Mouse (Mus musculus): Measurements from ENCODE around the gene Timm8b. TPM values are rescaled to one million over a fixed set of nuclear protein-coding genes. Genes with fewer than 3 reads are reported as not detected.

Timm8b gene
- polyA plus RNA-seq (2015; fragmentation: Nextera tagmentation; extraction: Ambion mirVana), result 162 and 189 TPM in 2 replicates

GRCm38 (mm10) chr9:50603189-50603997, at the start of gene Timm8b, which contains the start of gene Sdhd:
Timm8b (plus strand) TSS chr9:50603910.
Sdhd (minus strand) TSS chr9:50603812.
- WGBS, result under 1% methylated on average over 48 of the region's 48 CpGs
- H3K9ac ChIP-seq, result peak within 1 kb of the TSS; percentile 87
- peak within 1 kb of the TSS; percentile 87 for H3K27ac ChIP-seq
- H3K27me3 ChIP-seq, result no peaks in the 10 kb centered on the region
- peaks cover 19% of the 10 kb centered on the region for H3K4me1 ChIP-seq
- no peaks in the 10 kb centered on the region for H3K9me3 ChIP-seq
- H3K4me3 ChIP-seq, result peak within 1 kb of the TSS; percentile 85
- peaks cover 43% of the 10 kb centered on the region for H3K36me3 ChIP-seq
- peak within 1 kb of the TSS; percentile 67 for H3K4me2 ChIP-seq
- peak; percentile 94 for ATAC-seq (ENCODE audit: insufficient number of reproducible peaks, low FRiP score, low TSS enrichment, low read depth)

DNA sequence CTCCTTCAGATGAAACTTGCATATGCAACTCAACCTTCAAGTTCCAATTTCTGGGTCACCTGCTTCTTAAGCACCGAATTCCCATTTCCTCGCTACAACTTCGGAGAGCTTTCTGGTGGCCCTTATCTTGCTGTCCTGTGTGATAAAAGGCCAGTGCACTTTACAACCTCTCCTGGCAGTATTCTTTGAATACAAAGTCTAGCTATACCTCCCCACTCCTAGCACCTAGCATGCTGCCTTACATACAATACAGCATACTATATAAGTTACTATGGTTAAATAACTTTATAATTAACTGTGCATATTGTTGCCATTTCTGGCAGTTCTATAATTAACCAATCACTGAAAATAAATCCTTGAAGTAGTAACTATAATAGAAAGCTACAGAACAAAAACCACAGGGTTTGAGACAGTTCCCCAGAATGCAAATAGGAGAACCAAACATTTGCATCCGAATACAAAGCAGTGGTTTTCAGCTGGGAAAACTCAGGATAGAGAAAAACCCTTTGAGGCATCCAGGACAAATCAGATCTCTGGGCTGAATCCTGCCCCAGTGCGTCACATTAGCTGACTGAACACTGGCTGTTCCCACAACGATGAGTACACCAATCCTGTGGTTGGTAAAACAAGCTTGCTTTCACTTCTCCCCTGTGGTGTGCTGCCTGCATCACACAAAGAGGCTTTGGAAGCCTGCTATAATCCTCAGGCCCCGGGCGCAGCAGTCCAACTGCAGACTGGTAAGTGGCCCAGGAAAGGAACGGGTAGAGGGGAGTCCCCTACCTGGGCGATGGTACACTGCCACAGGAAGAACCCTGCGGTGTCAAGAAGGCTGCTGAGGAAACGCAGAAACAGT, 49.2 kb upstream of the Timm8b start, which contains the start of gene Il18:
Gene Il18, plus strand, starts transcription at position 587 of the 853 bp plus-strand sequence.
- ATAC-seq (ENCODE audit: insufficient number of reproducible peaks, low FRiP score, low TSS enrichment, low read depth), result no peak
- peak within 1 kb of the TSS; percentile 25; the same call in 1 of the 2 replicates for H3K4me2 ChIP-seq
- no peaks in the 10 kb centered on the region for H3K9me3 ChIP-seq
- H3K4me3 ChIP-seq, result no peak within 1 kb of the TSS
- no peaks in the 10 kb centered on the region for H3K36me3 ChIP-seq
- H3K27me3 ChIP-seq, result no peaks in the 10 kb centered on the region
- 0 out of 2 replicates have a peak, but pooled peaks cover 2% of the 10 kb centered on the region for H3K4me1 ChIP-seq
- H3K27ac ChIP-seq, result no peak within 1 kb of the TSS
- no peak within 1 kb of the TSS for H3K9ac ChIP-seq
- 33% methylated on average over 12 of the region's 12 CpGs for WGBS

- peak within 1 kb of the TSS; percentile 25; the same call in 1 of the 2 replicates for H3K4me2 ChIP-seq
- ATAC-seq (ENCODE audit: insufficient number of reproducible peaks, low FRiP score, low TSS enrichment, low read depth), result no peak
- no peak within 1 kb of the TSS for H3K9ac ChIP-seq
- H3K9me3 ChIP-seq, result no peaks in the 10 kb centered on the region
- WGBS, result 38% methylated on average over 2 of the region's 2 CpGs
- H3K4me3 ChIP-seq, result no peak within 1 kb of the TSS
- H3K36me3 ChIP-seq, result no peaks in the 10 kb centered on the region
- 0 out of 2 replicates have a peak, but pooled peaks cover 2% of the 10 kb centered on the region for H3K4me1 ChIP-seq
- no peaks in the 10 kb centered on the region for H3K27me3 ChIP-seq
- no peak within 1 kb of the TSS for H3K27ac ChIP-seq
Measured at GRCm38 (mm10) chr9:50555094-50555446, 48.6 kb upstream of the Timm8b start, which contains the start of gene Bco2. Bco2 (minus strand) TSS chr9:50555181.

DNA sequence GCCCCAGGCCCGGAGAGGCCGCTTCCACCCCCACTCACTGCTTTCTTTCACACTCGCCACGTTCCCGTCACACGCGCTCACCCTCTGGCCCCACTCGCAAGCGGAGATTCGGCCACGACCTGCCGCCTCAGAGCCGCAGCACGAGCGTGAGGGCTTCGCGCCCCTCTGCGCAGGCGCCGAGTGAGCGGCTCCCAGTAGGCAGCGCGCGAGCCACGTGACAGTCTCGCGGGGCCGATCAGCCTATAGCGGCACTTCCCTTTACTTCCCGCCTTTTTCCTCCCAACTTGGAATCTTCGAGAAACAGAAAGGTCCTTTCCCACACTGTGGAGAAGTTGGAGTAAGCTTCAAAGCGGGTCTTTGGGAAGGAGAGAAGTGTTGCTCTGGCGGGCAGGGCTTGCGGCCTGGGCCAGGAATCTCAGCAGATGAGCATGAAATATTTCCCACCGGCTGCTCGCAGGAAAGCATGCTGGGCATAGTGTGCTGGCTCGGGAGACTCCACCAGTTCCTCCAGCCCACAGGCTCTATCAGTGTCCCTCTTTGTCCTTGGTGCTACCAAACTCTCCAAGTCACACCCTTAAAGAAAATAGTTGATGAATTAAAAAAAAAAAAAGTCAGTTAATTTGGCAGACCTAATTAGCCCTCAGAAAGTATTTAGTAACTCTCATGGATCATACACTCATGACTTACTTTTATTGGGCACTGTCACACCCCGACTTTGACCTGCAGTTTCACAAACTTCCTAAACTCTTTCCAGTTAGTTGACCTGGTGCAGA, 42.4 kb upstream of the Timm8b start, which contains the start of gene Tex12:
Gene Tex12, minus strand, starts transcription at position 181 of the 773 bp plus-strand sequence.
- Histone ChIP-seq H3K27ac (no peak within 1 kb of the TSS), H3K4me3 (no peak within 1 kb of the TSS), H3K27me3 (no peaks in the 10 kb centered on the region), H3K9me3 (no peaks in the 10 kb centered on the region), H3K9ac (no peak within 1 kb of the TSS), H3K4me2 (no peak within 1 kb of the TSS), H3K36me3 (no peaks in the 10 kb centered on the region), H3K4me1 (no peaks in the 10 kb centered on the region)
- ATAC-seq (ENCODE audit: insufficient number of reproducible peaks, low FRiP score, low TSS enrichment, low read depth), result no peak
- WGBS, result 89% methylated on average over 38 of the region's 38 CpGs

DNA sequence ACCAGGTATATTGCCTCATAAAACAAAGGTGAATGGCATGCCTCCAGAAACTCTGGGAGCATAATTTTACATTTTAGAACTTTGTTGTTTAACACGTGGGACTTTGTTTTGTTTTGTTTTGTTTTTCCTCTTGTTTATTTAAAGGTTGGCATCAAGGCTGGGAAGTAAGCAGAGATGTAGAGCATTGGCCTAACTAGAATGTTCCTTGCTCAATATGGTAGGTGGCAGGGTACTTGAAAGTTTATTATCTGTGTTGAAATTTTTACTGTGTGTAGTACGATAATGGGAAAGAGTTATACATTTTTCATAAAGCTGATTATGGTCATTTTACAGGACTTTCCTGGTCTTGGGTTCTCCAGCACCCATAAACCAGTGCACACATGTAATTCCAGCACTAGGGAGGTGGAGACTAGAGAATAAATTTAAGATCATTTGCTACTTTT, 41.8 kb upstream of the Timm8b start:
- no peak overlapping the region for H3K9ac ChIP-seq
- no peaks in the 10 kb centered on the region for H3K9me3 ChIP-seq
- H3K4me2 ChIP-seq, result no peak overlapping the region
- 68% methylated on average over 2 of the region's 2 CpGs for WGBS
- no peaks in the 10 kb centered on the region for H3K36me3 ChIP-seq
- no peak overlapping the region for H3K4me3 ChIP-seq
- no peaks in the 10 kb centered on the region for H3K27me3 ChIP-seq
- H3K27ac ChIP-seq, result no peak overlapping the region
- ATAC-seq (ENCODE audit: insufficient number of reproducible peaks, low FRiP score, low TSS enrichment, low read depth), result no peak
- H3K4me1 ChIP-seq, result no peaks in the 10 kb centered on the region

DNA sequence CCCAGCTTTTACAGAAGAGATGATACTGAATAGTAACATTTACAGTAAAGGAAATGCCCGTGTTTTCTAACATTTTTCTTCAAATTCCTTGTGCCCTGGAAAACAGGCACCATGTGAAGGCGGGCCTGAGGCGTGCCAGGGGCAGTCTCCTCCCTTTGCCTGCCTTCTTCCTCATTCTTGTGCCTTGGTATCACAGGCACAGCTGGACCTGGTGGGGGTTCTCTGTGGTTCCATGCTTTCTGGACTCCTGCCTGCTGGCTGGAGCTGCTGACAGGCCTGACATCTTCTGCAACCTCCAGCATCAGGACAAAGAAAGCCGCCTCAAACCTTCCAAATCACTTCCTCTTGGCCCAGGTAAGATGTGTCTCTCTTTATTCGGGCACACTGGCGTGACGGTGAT, 38.5 kb upstream of the Timm8b start:
- WGBS, result 73% methylated on average over 7 of the region's 7 CpGs
- Histone ChIP-seq H3K4me2 (no peak overlapping the region), H3K36me3 (no peaks in the 10 kb centered on the region), H3K4me3 (no peak overlapping the region), H3K4me1 (no peaks in the 10 kb centered on the region), H3K9me3 (no peaks in the 10 kb centered on the region), H3K9ac (no peak overlapping the region), H3K27ac (no peak overlapping the region), H3K27me3 (no peaks in the 10 kb centered on the region)
- no peak for ATAC-seq (ENCODE audit: insufficient number of reproducible peaks, low FRiP score, low TSS enrichment, low read depth)

GRCm38 (mm10) chr9:50565940-50566339, 37.8 kb upstream of the Timm8b start:
- 84% methylated on average over 4 of the region's 4 CpGs for whole genome bisulfite sequencing
- no peaks in the 10 kb centered on the region for H3K36me3 ChIP-seq
- H3K4me2 ChIP-seq, result no peak overlapping the region
- H3K4me3 ChIP-seq, result no peak overlapping the region
- H3K4me1 ChIP-seq, result no peaks in the 10 kb centered on the region
- no peaks in the 10 kb centered on the region for H3K27me3 ChIP-seq
- no peak for ATAC-seq (ENCODE audit: insufficient number of reproducible peaks, low FRiP score, low TSS enrichment, low read depth)
- no peak overlapping the region for H3K9ac ChIP-seq
- no peak overlapping the region for H3K27ac ChIP-seq
- H3K9me3 ChIP-seq, result no peaks in the 10 kb centered on the region

- H3K4me1 ChIP-seq, result no peaks in the 10 kb centered on the region
- no peak overlapping the region for H3K27ac ChIP-seq
- no peak overlapping the region for H3K4me3 ChIP-seq
- no peaks in the 10 kb centered on the region for H3K9me3 ChIP-seq
- no peak overlapping the region for H3K9ac ChIP-seq
- H3K4me2 ChIP-seq, result no peak overlapping the region
- no peak for ATAC-seq (ENCODE audit: insufficient number of reproducible peaks, low FRiP score, low TSS enrichment, low read depth)
- 76% methylated on average over 4 of the region's 4 CpGs for WGBS
- H3K27me3 ChIP-seq, result no peaks in the 10 kb centered on the region
- no peaks in the 10 kb centered on the region for H3K36me3 ChIP-seq
Measured at GRCm38 (mm10) chr9:50567372-50567771, 36.3 kb upstream of the Timm8b start.

DNA sequence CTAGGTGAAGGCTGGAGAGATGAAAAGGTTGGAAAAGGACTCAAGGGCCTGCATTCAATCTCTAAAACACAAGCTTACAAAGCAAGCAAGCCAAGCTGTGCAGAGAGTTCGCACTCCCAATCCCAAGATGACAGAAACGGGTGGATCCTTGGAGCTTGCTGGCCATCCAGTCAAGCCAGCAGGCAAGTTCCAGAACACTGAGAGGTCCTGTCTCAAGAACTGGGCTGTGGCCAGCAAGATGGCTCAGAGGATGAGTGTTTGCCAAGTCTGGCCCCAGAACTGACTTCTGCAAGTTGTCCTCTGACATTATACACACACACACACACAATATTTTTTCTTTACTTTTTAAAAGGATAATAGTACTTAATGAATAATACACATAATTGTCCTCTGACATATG, 35.8 kb upstream of the Timm8b start:
- Histone ChIP-seq H3K9ac (no peak overlapping the region), H3K4me1 (no peaks in the 10 kb centered on the region), H3K4me2 (no peak overlapping the region), H3K36me3 (no peaks in the 10 kb centered on the region), H3K4me3 (no peak overlapping the region), H3K9me3 (no peaks in the 10 kb centered on the region), H3K27me3 (no peaks in the 10 kb centered on the region), H3K27ac (no peak overlapping the region)
- no peak for ATAC-seq (ENCODE audit: insufficient number of reproducible peaks, low FRiP score, low TSS enrichment, low read depth)
- 71% methylated on average over 2 of the region's 2 CpGs for WGBS

GRCm38 (mm10) chr9:50569599-50570525, 33.8 kb upstream of the Timm8b start:
- H3K4me1 ChIP-seq, result no peaks in the 10 kb centered on the region
- H3K27ac ChIP-seq, result no peak overlapping the region
- H3K27me3 ChIP-seq, result no peaks in the 10 kb centered on the region
- no peak for ATAC-seq (ENCODE audit: insufficient number of reproducible peaks, low FRiP score, low TSS enrichment, low read depth)
- no peaks in the 10 kb centered on the region for H3K36me3 ChIP-seq
- no peak overlapping the region for H3K4me3 ChIP-seq
- H3K9ac ChIP-seq, result no peak overlapping the region
- 68% methylated on average over 10 of the region's 10 CpGs for WGBS
- H3K4me2 ChIP-seq, result no peak overlapping the region
- H3K9me3 ChIP-seq, result no peaks in the 10 kb centered on the region
